Mouse (Mus musculus) kidney, adult 11 months (tissue): Measurements from ENCODE around the gene 4930507D05Rik.
"Not testable (repeated sequence)": the region's sequence is repeated elsewhere in the genome, so short reads cannot be mapped to it uniquely, and the experiment has no call there.

Experiments
- DNase-seq: peaks from one replicate; pipeline ENCODE4 v3.0.0; 2022

4930507D05Rik gene

GRCm38 (mm10) chr10:62449364-62450279 is at the start of gene 4930507D05Rik, which contains the start of gene Supv3l1:
4930507D05Rik (plus strand) TSS chr10:62449489.
Supv3l1 (minus strand) TSS chr10:62449738.
- peak; percentile 87 for DNase-seq

- DNase-seq: no peak
Measured at GRCm38 (mm10) chr10:62401641-62402111, 47.6 kb upstream of the 4930507D05Rik start.

GRCm38 (mm10) chr10:62404901-62405300 is 44.4 kb upstream of the 4930507D05Rik start:
- no peak for DNase-seq

- peak; percentile 47 for DNase-seq
Measured at GRCm38 (mm10) chr10:62410943-62411342, 38.3 kb upstream of the 4930507D05Rik start.

- DNase-seq: no peak
Measured at GRCm38 (mm10) chr10:62411431-62412410, 37.6 kb upstream of the 4930507D05Rik start.

GRCm38 (mm10) chr10:62412906-62413605 is 36.2 kb upstream of the 4930507D05Rik start:
- DNase-seq: peak; percentile 55

- no peak for DNase-seq
Measured at GRCm38 (mm10) chr10:62413606-62413982, 35.7 kb upstream of the 4930507D05Rik start.

GRCm38 (mm10) chr10:62418831-62419356 is 30.4 kb upstream of the 4930507D05Rik start:
- DNase-seq: no peak

- no peak for DNase-seq
Measured at GRCm38 (mm10) chr10:62419422-62419821, 29.9 kb upstream of the 4930507D05Rik start.

- no peak for DNase-seq
Measured at GRCm38 (mm10) chr10:62420399-62420798, 28.9 kb upstream of the 4930507D05Rik start.

- no peak for DNase-seq
Measured at GRCm38 (mm10) chr10:62421127-62421526, 28.2 kb upstream of the 4930507D05Rik start.

GRCm38 (mm10) chr10:62422255-62422654 is 27.0 kb upstream of the 4930507D05Rik start, which contains the start of gene Hkdc1:
Hkdc1 (minus strand) TSS chr10:62422491.
- DNase-seq: peak; percentile 25

- DNase-seq: peak; percentile 29
Measured at GRCm38 (mm10) chr10:62425081-62425871, 24.0 kb upstream of the 4930507D05Rik start.

- DNase-seq: no peak
Measured at GRCm38 (mm10) chr10:62430427-62430826, 18.9 kb upstream of the 4930507D05Rik start.

GRCm38 (mm10) chr10:62450280-62450640 is 971 bp downstream of the 4930507D05Rik start:
- DNase-seq: no peak

- DNase-seq: not testable (repeated sequence)
Measured at GRCm38 (mm10) chr10:62452001-62452400, 2.7 kb downstream of the 4930507D05Rik start.

GRCm38 (mm10) chr10:62461321-62461720 is 12.0 kb downstream of the 4930507D05Rik start:
- no peak for DNase-seq

GRCm38 (mm10) chr10:62469736-62470135 is 20.4 kb downstream of the 4930507D05Rik start:
- DNase-seq: no peak

GRCm38 (mm10) chr10:62471105-62471504 is 21.8 kb downstream of the 4930507D05Rik start:
- no peak for DNase-seq

- no peak for DNase-seq
Measured at GRCm38 (mm10) chr10:62474944-62475343, 25.7 kb downstream of the 4930507D05Rik start.

GRCm38 (mm10) chr10:62476980-62477379 is 27.7 kb downstream of the 4930507D05Rik start:
- no peak for DNase-seq
